Mouse (Mus musculus) lung, embryonic 16.5 days (tissue): ENCODE results near the gene Sh2b1. TPM values are rescaled to one million over a fixed set of nuclear protein-coding genes. Genes with fewer than 3 reads are reported as not detected.

ENCODE experiments used
- ATAC-seq: fragments of 200-750 bp; cut with Nextera tagmentation; 2 replicates; pipeline ENCODE4 v1.8.0; 2017; ENCODE audit warnings: low read depth, mild to moderate bottlenecking, moderate library complexity
- H3K27ac ChIP-seq: fragments of 300-500 bp; sonication (generic); 2 replicates; pipeline ENCODE4 v1.5.1; 2014; ENCODE audit warnings: mild to moderate bottlenecking, control low read depth, low read length
- H3K27me3 ChIP-seq: fragments of 300-500 bp; sonication (generic); 2 replicates; pipeline ENCODE4 v1.6.1; 2014; ENCODE audit warnings: low read depth, low read length, mixed read lengths; ENCODE audit not compliant: control insufficient read depth, insufficient read depth
- H3K36me3 ChIP-seq: fragments of 300-500 bp; sonication (generic); 2 replicates; pipeline ENCODE4 v1.6.1; 2014; ENCODE audit warnings: low read length; ENCODE audit not compliant: control insufficient read depth, insufficient read depth
- H3K4me1 ChIP-seq: fragments of 300-500 bp; sonication (generic); replicated peaks from 2 replicates; pipeline ENCODE4 v1.6.1; 2014; ENCODE audit warnings: low read length, mixed read lengths; ENCODE audit not compliant: control insufficient read depth, insufficient read depth
- H3K4me2 ChIP-seq: fragments of 300-500 bp; sonication (generic); 2 replicates; pipeline ENCODE4 v1.6.1; 2014; ENCODE audit warnings: low read depth, low read length, control low read depth
- H3K4me3 ChIP-seq: fragments of 300-500 bp; sonication (generic); 2 replicates; pipeline ENCODE4 v1.5.1; 2014; ENCODE audit warnings: mild to moderate bottlenecking, low read length, control low read depth
- H3K9ac ChIP-seq: fragments of 300-500 bp; sonication (generic); 2 replicates; pipeline ENCODE4 v1.6.1; 2014; ENCODE audit warnings: low read length, control low read depth
- H3K9me3 ChIP-seq: fragments of 300-500 bp; sonication (generic); 2 replicates; pipeline ENCODE4 v1.6.1; 2016; ENCODE audit warnings: low read length; ENCODE audit not compliant: control insufficient read depth
- WGBS: fragments of 180-500 bp; shearing (Covaris S2); extraction: QIAGEN DNeasy Blood & Tissue Kit; methylation state at CpG from one replicate; pipeline ENCODE4 v1.1.7; 2014; 5-methylcytosine and 5-hydroxymethylcytosine counted together
- polyA plus RNA-seq: library from polyadenylated mRNA; unstranded; fragments of >200 nt; fragmentation: Nextera tagmentation; extraction: Ambion mirVana; gene quantifications from 2 replicates; pipeline ENCODE4 v1.2.1, GENCODE M21; 2015

Gene Sh2b1
- polyA plus RNA-seq, 1 experiment from 2014 or later = 48.5 TPM

- H3K27ac ChIP-seq = no peak overlapping the region
- 67% methylated on average over 6 of the region's 6 CpGs for WGBS
- peaks cover 4% of the 10 kb centered on the region; the same call in 1 of the 2 replicates for H3K4me1 ChIP-seq
- ATAC-seq = no peak
- no peak overlapping the region for H3K9ac ChIP-seq
- no peaks in the 10 kb centered on the region for H3K27me3 ChIP-seq
- H3K9me3 ChIP-seq = no peaks in the 10 kb centered on the region
- no peak overlapping the region for H3K4me3 ChIP-seq
- no peak overlapping the region for H3K4me2 ChIP-seq
- H3K36me3 ChIP-seq = peaks cover 41% of the 10 kb centered on the region
Observed at GRCm38 (mm10) chr7:126470077-126470476, 5.1 kb downstream of the Sh2b1 start.

- no peak overlapping the region for H3K27ac ChIP-seq
- 85% methylated on average over 18 of the region's 18 CpGs for WGBS
Observed at GRCm38 (mm10) chr7:126467834-126468627, 7.2 kb downstream of the Sh2b1 start.

GRCm38 (mm10) chr7:126467271-126467670, 8.0 kb downstream of the Sh2b1 start:
- no peak for ATAC-seq

More at GRCm38 (mm10) chr7:126467834-126468627, 7.2 kb downstream of the Sh2b1 start:
- ATAC-seq = no peak
- Histone ChIP-seq H3K9ac (no peak overlapping the region), H3K36me3 (peaks cover 41% of the 10 kb centered on the region), H3K4me3 (no peak overlapping the region), H3K4me2 (no peak overlapping the region), H3K9me3 (no peaks in the 10 kb centered on the region), H3K4me1 (no peaks in the 10 kb centered on the region; the same call in 1 of the 2 replicates), H3K27me3 (no peaks in the 10 kb centered on the region)

GRCm38 (mm10) chr7:126466707-126467106, 8.5 kb downstream of the Sh2b1 start:
- peaks cover 33% of the 10 kb centered on the region for H3K36me3 ChIP-seq
- no peak overlapping the region for H3K4me3 ChIP-seq
- H3K4me2 ChIP-seq = no peak overlapping the region
- no peaks in the 10 kb centered on the region for H3K9me3 ChIP-seq
- H3K4me1 ChIP-seq = no peaks in the 10 kb centered on the region; the same call in 1 of the 2 replicates
- no peak overlapping the region for H3K9ac ChIP-seq
- ATAC-seq = no peak
- H3K27ac ChIP-seq = no peak overlapping the region
- WGBS = 72% methylated on average over 5 of the region's 5 CpGs
- no peaks in the 10 kb centered on the region for H3K27me3 ChIP-seq

More at GRCm38 (mm10) chr7:126467271-126467670, 8.0 kb downstream of the Sh2b1 start:
- Histone ChIP-seq H3K4me1 (no peaks in the 10 kb centered on the region; the same call in 1 of the 2 replicates), H3K36me3 (peaks cover 38% of the 10 kb centered on the region), H3K4me2 (no peak overlapping the region), H3K27me3 (no peaks in the 10 kb centered on the region), H3K27ac (no peak overlapping the region), H3K9ac (no peak overlapping the region), H3K9me3 (no peaks in the 10 kb centered on the region), H3K4me3 (no peak overlapping the region)
- WGBS = 60% methylated on average over 5 of the region's 5 CpGs

- no peak for ATAC-seq
- H3K4me1 ChIP-seq = no peaks in the 10 kb centered on the region; the same call in 1 of the 2 replicates
- H3K9ac ChIP-seq = no peak overlapping the region
- no peak overlapping the region; the same call in 1 of the 2 replicates for H3K27ac ChIP-seq
- H3K9me3 ChIP-seq = no peaks in the 10 kb centered on the region
- WGBS = 42% methylated on average over 9 of the region's 9 CpGs
- H3K27me3 ChIP-seq = no peaks in the 10 kb centered on the region
- no peak overlapping the region for H3K4me2 ChIP-seq
- H3K36me3 ChIP-seq = peaks cover 31% of the 10 kb centered on the region
- no peak overlapping the region for H3K4me3 ChIP-seq
Observed at GRCm38 (mm10) chr7:126466116-126466515, 9.1 kb downstream of the Sh2b1 start.

GRCm38 (mm10) chr7:126465246-126466030, 9.8 kb downstream of the Sh2b1 start:
- ATAC-seq = no peak
- H3K4me3 ChIP-seq = no peak overlapping the region
- H3K4me1 ChIP-seq = no peaks in the 10 kb centered on the region; the same call in 1 of the 2 replicates
- H3K36me3 ChIP-seq = peaks cover 27% of the 10 kb centered on the region
- no peak overlapping the region for H3K9ac ChIP-seq
- H3K4me2 ChIP-seq = no peak overlapping the region
- no peaks in the 10 kb centered on the region for H3K27me3 ChIP-seq
- WGBS = 23% methylated on average over 7 of the region's 7 CpGs
- no peak overlapping the region for H3K27ac ChIP-seq
- no peaks in the 10 kb centered on the region for H3K9me3 ChIP-seq

GRCm38 (mm10) chr7:126464836-126465235, 10.4 kb downstream of the Sh2b1 start:
- Histone ChIP-seq H3K27me3 (no peaks in the 10 kb centered on the region), H3K27ac (no peak overlapping the region), H3K4me1 (no peaks in the 10 kb centered on the region; the same call in 1 of the 2 replicates), H3K36me3 (peaks cover 22% of the 10 kb centered on the region), H3K4me2 (no peak overlapping the region), H3K4me3 (no peak overlapping the region), H3K9ac (no peak overlapping the region), H3K9me3 (no peaks in the 10 kb centered on the region)
- 30% methylated on average over 5 of the region's 5 CpGs for WGBS
- no peak for ATAC-seq

GRCm38 (mm10) chr7:126464121-126464520, 11.1 kb downstream of the Sh2b1 start:
- H3K36me3 ChIP-seq = peaks cover 16% of the 10 kb centered on the region
- no peak overlapping the region for H3K27ac ChIP-seq
- no peak overlapping the region for H3K9ac ChIP-seq
- H3K9me3 ChIP-seq = no peaks in the 10 kb centered on the region
- H3K27me3 ChIP-seq = no peaks in the 10 kb centered on the region
- no peaks in the 10 kb centered on the region; the same call in 1 of the 2 replicates for H3K4me1 ChIP-seq
- no peak overlapping the region for H3K4me3 ChIP-seq
- no peak overlapping the region for H3K4me2 ChIP-seq
- ATAC-seq = no peak
- WGBS = 45% methylated on average over 4 of the region's 4 CpGs

- no peak overlapping the region for H3K27ac ChIP-seq
- no peak for ATAC-seq
- no peak overlapping the region for H3K4me2 ChIP-seq
- no peaks in the 10 kb centered on the region for H3K27me3 ChIP-seq
- no peaks in the 10 kb centered on the region for H3K9me3 ChIP-seq
- no peak overlapping the region for H3K4me3 ChIP-seq
- no peaks in the 10 kb centered on the region; the same call in 1 of the 2 replicates for H3K4me1 ChIP-seq
- H3K36me3 ChIP-seq = peaks cover 13% of the 10 kb centered on the region
- H3K9ac ChIP-seq = no peak overlapping the region
- whole genome bisulfite sequencing = 41% methylated on average over 4 of the region's 4 CpGs
Observed at GRCm38 (mm10) chr7:126463547-126463946, 11.7 kb downstream of the Sh2b1 start.
